Mouse (Mus musculus): ENCODE data around the gene Vmn2r72.

The Vmn2r72 gene

DNA sequence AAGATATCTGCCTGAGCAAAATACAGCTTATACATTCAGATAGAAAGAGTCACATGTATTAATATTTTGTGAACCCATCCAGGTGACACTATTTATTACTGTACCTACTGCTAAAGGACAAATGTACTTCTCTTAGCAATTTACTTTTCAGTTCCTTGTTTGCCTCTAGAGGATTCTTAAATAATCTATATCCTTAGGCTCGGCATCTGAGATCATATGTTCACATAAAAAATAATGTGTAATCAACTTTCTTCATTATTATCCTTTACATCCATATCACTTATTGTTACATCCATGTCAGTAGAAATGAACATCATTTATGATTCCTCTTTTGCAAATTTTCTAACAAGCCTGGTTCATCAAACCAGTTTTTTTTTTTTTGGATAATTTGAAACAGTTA, at the start of gene Vmn2r72:
Gene Vmn2r72 (minus strand): TSS at position 101 of the 400 bp plus-strand sequence.
- DNase-seq = no peak
